Mouse (Mus musculus) lung, postnatal 14 days (tissue): ENCODE measurements around the gene Olfr61.
"Not testable (repeated sequence)": the region's sequence is repeated elsewhere in the genome, so short reads cannot be mapped to it uniquely, and the experiment has no call there.

ENCODE experiments used
- DNase-seq: peaks from one replicate; pipeline ENCODE4 v3.0.0; 2021

Gene Olfr61

GRCm38 (mm10) chr7:140628670-140629069, at the start of gene Olfr61:
TSS of gene Olfr61 (plus strand) at chr7:140628970.
- DNase-seq, result not testable (repeated sequence)

GRCm38 (mm10) chr7:140600969-140601368, 27.8 kb upstream of the Olfr61 start, which contains the start of gene Olfr46:
TSS of gene Olfr46 (plus strand) at chr7:140601269.
- DNase-seq, result not testable (repeated sequence)

GRCm38 (mm10) chr7:140630559-140630958, 1.8 kb downstream of the Olfr61 start:
- no peak for DNase-seq

- no peak for DNase-seq
Measured at GRCm38 (mm10) chr7:140646152-140646551, 17.4 kb downstream of the Olfr61 start, which contains the start of gene Olfr53. TSS of gene Olfr53 (plus strand) at chr7:140646452.

GRCm38 (mm10) chr7:140659630-140660029, 30.9 kb downstream of the Olfr61 start, which contains the start of gene Olfr539:
TSS of gene Olfr539 (plus strand) at chr7:140659930.
- no peak for DNase-seq

- not testable (repeated sequence) for DNase-seq
Measured at GRCm38 (mm10) chr7:140670693-140671092, 41.9 kb downstream of the Olfr61 start.

GRCm38 (mm10) chr7:140675863-140676262, 47.1 kb downstream of the Olfr61 start:
- no peak for DNase-seq

GRCm38 (mm10) chr7:140679591-140679990, 50.8 kb downstream of the Olfr61 start:
- not testable (repeated sequence) for DNase-seq

- DNase-seq, result no peak
Measured at GRCm38 (mm10) chr7:140681651-140682050, 52.9 kb downstream of the Olfr61 start, which contains the start of gene Olfr45. TSS of gene Olfr45 (plus strand) at chr7:140681951.
